Mouse (Mus musculus) embryonic fibroblast, embryonic 13.5 days (primary cell): Measurements from ENCODE around the gene Eppin.

Experiments used
- CTCF ChIP-seq: IDR thresholded peaks from 2 replicates; pipeline ENCODE4 v1.5.1; 2011; ENCODE audit warnings: mild to moderate bottlenecking, control low read depth, low read length, moderate library complexity, borderline replicate concordance; ENCODE audit not compliant: insufficient read depth
- POLR2A ChIP-seq: IDR thresholded peaks from 2 replicates; pipeline ENCODE4 v1.6.1; 2011; ENCODE audit warnings: low read depth, mild to moderate bottlenecking, control low read depth, low read length, moderate library complexity

GRCm38 (mm10) chr2:164540652-164541427, 52.6 kb downstream of the Eppin start:
- no peak for TF ChIP-seq CTCF
- no peak for TF ChIP-seq POLR2A
